Mouse (Mus musculus) heart, embryonic 13.5 days (tissue): ENCODE results near the gene Map4k4. TPM values are rescaled to one million over a fixed set of nuclear protein-coding genes. Genes with fewer than 3 reads are reported as not detected.

Experiments
- ATAC-seq: fragments of 200-750 bp; cut with Nextera tagmentation; 2 replicates; pipeline ENCODE4 v1.8.0; 2017; ENCODE audit warnings: moderate TSS enrichment; ENCODE audit not compliant: insufficient number of reproducible peaks, low FRiP score, low TSS enrichment; ENCODE audit errors: extremely low read depth
- H3K27ac ChIP-seq: fragments of 300-500 bp; sonication (generic); replicated peaks from 2 replicates; pipeline ENCODE4 v1.5.1; 2015; ENCODE audit warnings: moderate library complexity, mild to moderate bottlenecking, inconsistent platforms
- H3K27me3 ChIP-seq: fragments of 300-500 bp; sonication (generic); replicated peaks from 2 replicates; pipeline ENCODE4 v1.6.1; 2015; ENCODE audit warnings: mild to moderate bottlenecking, inconsistent platforms
- H3K36me3 ChIP-seq: fragments of 300-500 bp; sonication (generic); 2 replicates; pipeline ENCODE4 v1.6.1; 2015; ENCODE audit warnings: mild to moderate bottlenecking, inconsistent platforms
- H3K4me1 ChIP-seq: fragments of 300-500 bp; sonication (generic); 2 replicates; pipeline ENCODE4 v1.6.1; 2015; ENCODE audit warnings: inconsistent platforms
- H3K4me2 ChIP-seq: fragments of 300-500 bp; sonication (generic); 2 replicates; pipeline ENCODE4 v1.6.1; 2015; ENCODE audit warnings: inconsistent platforms, mild to moderate bottlenecking, moderate library complexity
- H3K4me3 ChIP-seq: fragments of 300-500 bp; sonication (generic); 2 replicates; pipeline ENCODE4 v1.5.1; 2015; ENCODE audit warnings: moderate library complexity, mild to moderate bottlenecking, inconsistent platforms
- H3K9ac ChIP-seq: fragments of 300-500 bp; sonication (generic); 2 replicates; pipeline ENCODE4 v1.6.1; 2015; ENCODE audit warnings: inconsistent platforms, mild to moderate bottlenecking, moderate library complexity
- H3K9me3 ChIP-seq: fragments of 300-500 bp; sonication (generic); 2 replicates; pipeline ENCODE4 v1.6.1; 2016; ENCODE audit warnings: inconsistent platforms
- WGBS: fragments of 180-500 bp; shearing (Covaris S2); methylation state at CpG from one replicate; pipeline ENCODE4 v1.1.7; 2015; ENCODE audit warnings: mixed read lengths; 5-methylcytosine and 5-hydroxymethylcytosine counted together
- polyA plus RNA-seq: library from polyadenylated mRNA; unstranded; fragments of >200 nt; fragmentation: Nextera tagmentation; extraction: Ambion mirVana; gene quantifications from 2 replicates; pipeline ENCODE4 v1.2.1, GENCODE M21; 2015

Gene Map4k4
- polyA plus RNA-seq, 1 experiment from 2014 or later, result 17.5 TPM

DNA sequence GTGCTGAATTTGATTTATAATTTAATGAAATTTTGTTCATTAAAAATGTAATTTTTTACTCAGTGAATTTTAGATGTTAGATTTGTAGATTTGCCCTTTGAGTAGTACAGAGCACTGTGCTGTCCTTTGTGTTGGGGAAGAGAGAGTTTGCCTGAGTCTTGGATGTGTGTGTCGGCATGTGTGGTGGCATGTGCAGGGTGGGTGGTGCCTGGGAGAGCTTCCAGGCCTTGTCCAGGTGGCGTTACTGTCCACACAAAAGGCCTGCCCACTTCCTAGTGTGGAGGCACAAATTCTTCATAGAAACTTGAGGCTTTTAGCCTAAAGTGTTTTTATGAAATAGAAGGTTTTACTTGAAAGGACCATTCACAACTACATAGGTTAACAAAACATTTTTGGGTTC lies 36.2 kb downstream of the Map4k4 start:
- Histone ChIP-seq H3K9ac (no peak overlapping the region), H3K27ac (no peak overlapping the region), H3K4me1 (peaks cover 94% of the 10 kb centered on the region), H3K4me3 (no peak overlapping the region), H3K36me3 (no peaks in the 10 kb centered on the region), H3K9me3 (no peaks in the 10 kb centered on the region), H3K27me3 (no peaks in the 10 kb centered on the region), H3K4me2 (peak overlapping the region; percentile 67)
- ATAC-seq, result no peak
- 58% methylated on average over 2 of the region's 2 CpGs for WGBS

- ATAC-seq, result no peak
- Histone ChIP-seq H3K4me2 (no peak overlapping the region), H3K9me3 (no peaks in the 10 kb centered on the region), H3K4me3 (no peak overlapping the region), H3K4me1 (peaks cover 94% of the 10 kb centered on the region), H3K27ac (no peak overlapping the region), H3K36me3 (no peaks in the 10 kb centered on the region), H3K27me3 (no peaks in the 10 kb centered on the region), H3K9ac (no peak overlapping the region)
- WGBS, result 26% methylated on average over 4 of the region's 4 CpGs
These were observed 36.9 kb downstream of the Map4k4 start for GRCm38 (mm10) chr1:39937609-39938008.

DNA sequence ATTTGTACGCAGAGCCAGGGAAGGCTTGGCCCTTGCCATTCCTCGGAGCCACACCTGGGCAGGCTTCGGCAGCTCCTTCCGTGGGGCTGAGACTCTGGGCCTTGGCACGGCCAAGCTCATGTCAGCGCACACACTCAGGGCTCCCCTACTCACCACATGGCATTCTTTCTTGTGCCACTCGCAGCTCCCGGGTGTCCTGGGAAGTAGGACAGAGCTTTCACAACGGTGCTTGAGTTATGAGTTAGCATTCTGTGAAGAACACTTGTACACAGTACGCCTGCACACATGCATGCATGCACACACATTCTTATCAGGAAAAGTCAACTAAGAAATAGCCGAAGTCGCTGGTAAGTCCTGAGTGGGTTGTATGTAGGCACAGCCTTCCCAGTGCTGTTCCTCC lies 38.7 kb downstream of the Map4k4 start:
- peaks cover 95% of the 10 kb centered on the region for H3K4me1 ChIP-seq
- H3K27ac ChIP-seq, result peak overlapping the region; percentile 41
- no peaks in the 10 kb centered on the region for H3K36me3 ChIP-seq
- H3K4me2 ChIP-seq, result 0 out of 2 replicates have a peak overlapping the region, but pooled peaks have one; percentile 6
- 55% methylated on average over 12 of the region's 12 CpGs for WGBS
- 0 out of 2 replicates have a peak overlapping the region, but pooled peaks have one; percentile 40 for H3K9ac ChIP-seq
- ATAC-seq, result no peak
- H3K9me3 ChIP-seq, result no peaks in the 10 kb centered on the region
- no peaks in the 10 kb centered on the region for H3K27me3 ChIP-seq
- no peak overlapping the region for H3K4me3 ChIP-seq

DNA sequence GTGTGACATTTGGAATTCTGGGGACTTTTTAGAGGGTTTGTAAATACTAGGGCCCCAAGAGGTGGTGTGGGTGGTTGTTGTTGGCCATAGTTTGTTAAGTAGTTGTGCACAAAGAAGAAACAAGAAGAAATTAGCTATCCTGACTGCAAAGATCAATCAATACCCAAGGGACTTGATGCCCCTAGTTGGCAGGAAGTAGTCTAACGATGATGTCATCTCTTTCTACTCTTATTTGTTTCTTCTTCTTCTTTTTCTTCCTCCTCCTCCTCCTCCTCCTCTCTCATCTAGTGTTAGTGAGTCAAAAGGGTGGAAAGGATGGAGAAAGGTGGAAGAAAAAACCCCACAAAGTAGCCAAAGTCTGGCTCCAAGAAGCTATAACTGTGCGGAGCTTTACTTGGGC lies 39.6 kb downstream of the Map4k4 start:
- no peak overlapping the region for H3K27ac ChIP-seq
- H3K27me3 ChIP-seq, result no peaks in the 10 kb centered on the region
- no peaks in the 10 kb centered on the region for H3K9me3 ChIP-seq
- 0 out of 2 replicates have a peak overlapping the region, but pooled peaks have one; percentile 19 for H3K9ac ChIP-seq
- no peak overlapping the region for H3K4me3 ChIP-seq
- WGBS, result 84% methylated on average over 2 of the region's 2 CpGs
- H3K4me2 ChIP-seq, result no peak overlapping the region
- ATAC-seq, result no peak
- no peaks in the 10 kb centered on the region for H3K36me3 ChIP-seq
- H3K4me1 ChIP-seq, result peaks cover 95% of the 10 kb centered on the region

DNA sequence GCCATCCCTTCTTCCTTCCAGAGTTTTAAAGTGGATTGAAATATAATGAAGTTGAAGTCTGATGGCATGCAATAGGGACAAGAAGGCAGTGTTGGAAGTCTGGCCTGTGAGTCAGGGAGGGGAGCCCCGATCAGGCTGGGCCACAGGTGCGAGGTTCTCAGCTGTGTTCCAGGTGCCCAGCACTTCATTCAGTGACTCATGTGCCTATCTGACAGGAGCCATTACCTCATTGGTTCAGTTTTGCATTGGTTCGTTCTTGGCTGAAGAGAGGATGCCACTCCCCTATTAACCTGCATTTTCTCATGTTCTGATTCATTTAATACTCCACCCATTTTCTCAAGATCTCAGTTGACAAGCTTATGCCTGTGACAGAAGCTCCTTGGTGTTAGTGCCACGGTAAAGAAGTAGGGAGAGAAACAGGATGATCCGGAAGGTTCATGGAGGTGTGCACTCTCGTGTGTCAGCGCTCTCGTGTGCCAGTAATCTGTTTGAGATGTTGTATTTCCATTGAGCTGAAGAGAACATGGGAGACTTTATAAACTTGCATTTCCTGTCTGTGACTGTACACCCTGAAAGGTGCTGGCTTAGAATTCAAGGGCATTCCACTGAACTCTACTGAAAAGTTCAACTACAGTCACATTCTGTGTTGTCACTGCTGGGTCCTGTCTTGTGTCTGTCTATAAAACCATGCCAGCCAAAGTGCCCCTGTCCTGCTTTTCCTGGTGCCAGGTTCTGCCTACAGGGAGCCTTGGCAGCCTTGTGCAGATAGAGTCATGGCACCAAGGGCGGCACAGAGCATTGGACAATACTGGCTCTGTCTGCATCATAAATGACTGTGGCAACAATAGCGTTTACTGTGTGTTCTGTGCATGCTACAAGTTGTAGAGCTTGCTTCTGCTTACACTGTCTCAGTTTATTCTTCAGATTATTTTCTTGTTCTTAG lies 40.8 kb downstream of the Map4k4 start:
- no peak; the same call in 1 of the 2 replicates for ATAC-seq
- Histone ChIP-seq H3K4me2 (no peak overlapping the region), H3K4me1 (peaks cover 99% of the 10 kb centered on the region), H3K36me3 (no peaks in the 10 kb centered on the region), H3K9me3 (no peaks in the 10 kb centered on the region), H3K9ac (peak overlapping the region; percentile 50; the same call in 1 of the 2 replicates), H3K27ac (0 out of 2 replicates have a peak overlapping the region, but pooled peaks have one; percentile 22), H3K27me3 (no peaks in the 10 kb centered on the region), H3K4me3 (no peak overlapping the region)
- WGBS, result 66% methylated on average over 10 of the region's 10 CpGs

GRCm38 (mm10) chr1:39942935-39943334 lies 42.2 kb downstream of the Map4k4 start:
- Histone ChIP-seq H3K27ac (peak overlapping the region; percentile 74), H3K27me3 (no peaks in the 10 kb centered on the region), H3K4me1 (peaks cover 99% of the 10 kb centered on the region), H3K36me3 (no peaks in the 10 kb centered on the region), H3K4me3 (peak overlapping the region; percentile 20; the same call in 1 of the 2 replicates), H3K4me2 (peak overlapping the region; percentile 61), H3K9me3 (no peaks in the 10 kb centered on the region), H3K9ac (peak overlapping the region; percentile 54)
- WGBS, result 29% methylated on average over 8 of the region's 8 CpGs
- no peak for ATAC-seq

- H3K9ac ChIP-seq, result 0 out of 2 replicates have a peak overlapping the region, but pooled peaks have one; percentile 17
- H3K36me3 ChIP-seq, result no peaks in the 10 kb centered on the region
- no peak overlapping the region for H3K4me3 ChIP-seq
- H3K4me1 ChIP-seq, result peaks cover 99% of the 10 kb centered on the region
- H3K27me3 ChIP-seq, result no peaks in the 10 kb centered on the region
- H3K4me2 ChIP-seq, result no peak overlapping the region
- H3K27ac ChIP-seq, result no peak overlapping the region
- ATAC-seq, result no peak
- 55% methylated on average over 5 of the region's 5 CpGs for WGBS
- no peaks in the 10 kb centered on the region for H3K9me3 ChIP-seq
These were observed 43.7 kb downstream of the Map4k4 start for GRCm38 (mm10) chr1:39944306-39944971.

GRCm38 (mm10) chr1:39944972-39945323 lies 44.2 kb downstream of the Map4k4 start:
- H3K4me1 ChIP-seq, result peaks cover 99% of the 10 kb centered on the region
- no peak overlapping the region for H3K4me2 ChIP-seq
- no peak overlapping the region for H3K27ac ChIP-seq
- no peaks in the 10 kb centered on the region for H3K9me3 ChIP-seq
- 43% methylated on average over 4 of the region's 4 CpGs for WGBS
- H3K4me3 ChIP-seq, result no peak overlapping the region
- H3K36me3 ChIP-seq, result no peaks in the 10 kb centered on the region
- ATAC-seq, result no peak
- H3K9ac ChIP-seq, result 0 out of 2 replicates have a peak overlapping the region, but pooled peaks have one; percentile 17
- no peaks in the 10 kb centered on the region for H3K27me3 ChIP-seq

DNA sequence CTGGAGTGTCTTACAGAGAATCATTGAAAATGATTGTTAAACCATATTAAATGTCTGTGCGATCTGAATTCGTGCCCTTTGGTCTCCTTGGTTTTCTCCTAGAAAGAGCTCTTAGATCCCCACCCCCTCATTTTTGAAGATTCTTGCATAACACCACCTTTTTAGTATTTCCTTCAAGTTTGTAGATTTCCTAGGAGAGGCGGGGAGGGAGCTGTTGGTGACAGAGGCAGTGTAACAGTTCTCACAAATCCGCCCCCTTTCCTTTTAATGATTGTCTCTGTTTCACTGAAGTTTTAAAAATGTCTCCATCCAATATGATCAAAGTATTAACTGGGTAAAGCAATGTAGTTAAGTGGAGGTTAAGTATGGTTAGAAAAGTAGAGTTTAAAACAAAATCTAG lies 45.7 kb downstream of the Map4k4 start:
- no peak overlapping the region for H3K4me2 ChIP-seq
- H3K9ac ChIP-seq, result no peak overlapping the region
- ATAC-seq, result no peak
- no peak overlapping the region for H3K27ac ChIP-seq
- WGBS, result 80% methylated on average over 4 of the region's 4 CpGs
- H3K4me3 ChIP-seq, result no peak overlapping the region
- H3K9me3 ChIP-seq, result no peaks in the 10 kb centered on the region
- peaks cover 99% of the 10 kb centered on the region for H3K4me1 ChIP-seq
- H3K27me3 ChIP-seq, result no peaks in the 10 kb centered on the region
- H3K36me3 ChIP-seq, result no peaks in the 10 kb centered on the region

- Histone ChIP-seq H3K9ac (no peak overlapping the region), H3K9me3 (no peaks in the 10 kb centered on the region), H3K4me2 (no peak overlapping the region), H3K36me3 (no peaks in the 10 kb centered on the region), H3K4me3 (no peak overlapping the region), H3K4me1 (peaks cover 99% of the 10 kb centered on the region), H3K27me3 (no peaks in the 10 kb centered on the region), H3K27ac (0 out of 2 replicates have a peak overlapping the region, but pooled peaks have one; percentile 5)
- 70% methylated on average over 6 of the region's 6 CpGs for WGBS
- no peak for ATAC-seq
These were observed 46.5 kb downstream of the Map4k4 start for GRCm38 (mm10) chr1:39947179-39947578.

DNA sequence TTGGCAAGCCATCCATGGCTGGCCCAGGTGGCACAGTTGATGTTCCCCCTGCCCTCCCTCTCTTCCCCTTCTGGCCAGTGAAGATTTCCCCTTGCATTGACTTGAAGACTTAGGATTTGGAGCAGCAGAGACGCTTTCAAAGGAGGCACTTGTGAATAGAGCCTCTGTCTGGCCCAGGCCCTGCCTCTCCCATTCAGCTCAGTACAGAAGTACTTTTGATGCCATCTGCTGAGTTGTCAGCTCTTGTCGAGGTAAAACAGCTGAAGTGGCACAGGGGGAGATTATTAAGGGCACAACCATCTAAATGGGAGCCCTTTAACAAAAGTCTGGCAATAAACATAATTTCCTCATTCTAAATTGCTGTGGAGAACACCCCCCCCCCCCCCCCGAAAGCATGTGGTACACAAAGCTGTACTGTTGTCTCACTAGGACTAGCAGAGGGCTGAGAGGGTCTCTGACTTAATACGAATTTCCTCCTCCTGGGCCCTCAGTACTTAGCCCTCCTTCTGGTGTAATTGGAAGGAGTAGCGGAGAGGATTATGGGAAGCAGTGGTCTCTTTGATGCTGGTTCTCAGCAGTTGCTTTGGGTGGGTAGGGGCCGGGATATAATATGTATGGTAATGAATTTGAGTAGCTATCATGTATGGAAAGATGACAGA lies 47.1 kb downstream of the Map4k4 start:
- no peak for ATAC-seq
- Histone ChIP-seq H3K4me2 (no peak overlapping the region), H3K9ac (0 out of 2 replicates have a peak overlapping the region, but pooled peaks have one; percentile 21), H3K36me3 (no peaks in the 10 kb centered on the region), H3K27me3 (no peaks in the 10 kb centered on the region), H3K4me3 (no peak overlapping the region), H3K27ac (0 out of 2 replicates have a peak overlapping the region, but pooled peaks have one; percentile 8), H3K9me3 (no peaks in the 10 kb centered on the region), H3K4me1 (peaks cover 99% of the 10 kb centered on the region)
- WGBS, result 64% methylated on average over 6 of the region's 6 CpGs
